Mouse (Mus musculus) hindbrain, embryonic 12.5 days (tissue): ENCODE data around the gene Rgs10. TPM values are rescaled to one million over a fixed set of nuclear protein-coding genes. Genes with fewer than 3 reads are reported as not detected.

Experiments
- ATAC-seq: fragments of 200-750 bp; cut with Nextera tagmentation; 2 replicates; pipeline ENCODE4 v1.8.0; 2017; ENCODE audit warnings: moderate TSS enrichment; ENCODE audit not compliant: low FRiP score
- H3K27ac ChIP-seq: fragments of 300-500 bp; sonication (generic); 2 replicates; pipeline ENCODE4 v1.5.1; 2016; ENCODE audit warnings: mild to moderate bottlenecking
- H3K27me3 ChIP-seq: fragments of 300-500 bp; sonication (generic); 2 replicates; pipeline ENCODE4 v1.6.1; 2016; ENCODE audit warnings: mild to moderate bottlenecking
- H3K36me3 ChIP-seq: fragments of 300-500 bp; sonication (generic); 2 replicates; pipeline ENCODE4 v1.6.1; 2016; ENCODE audit warnings: mild to moderate bottlenecking
- H3K4me1 ChIP-seq: fragments of 300-500 bp; sonication (generic); 2 replicates; pipeline ENCODE4 v1.6.1; 2016
- H3K4me2 ChIP-seq: fragments of 300-500 bp; sonication (generic); replicated peaks from 2 replicates; pipeline ENCODE4 v1.6.1; 2016; ENCODE audit warnings: mild to moderate bottlenecking
- H3K4me3 ChIP-seq: fragments of 300-500 bp; sonication (generic); 2 replicates; pipeline ENCODE4 v1.5.1; 2016; ENCODE audit warnings: mild to moderate bottlenecking
- H3K9ac ChIP-seq: fragments of 300-500 bp; sonication (generic); 2 replicates; pipeline ENCODE4 v1.6.1; 2016; ENCODE audit warnings: mild to moderate bottlenecking, moderate library complexity
- H3K9me3 ChIP-seq: fragments of 300-500 bp; sonication (generic); replicated peaks from 2 replicates; pipeline ENCODE4 v1.6.1; 2016; ENCODE audit warnings: mild to moderate bottlenecking
- WGBS: fragments of 180-500 bp; shearing (Covaris S2); methylation state at CpG from one replicate; pipeline ENCODE4 v1.1.7; 2016; 5-methylcytosine and 5-hydroxymethylcytosine counted together
- polyA plus RNA-seq: library from polyadenylated mRNA; unstranded; fragments of >200 nt; fragmentation: Nextera tagmentation; extraction: Ambion mirVana; gene quantifications from 2 replicates; pipeline ENCODE4 v1.2.1, GENCODE M21; 2016

The Rgs10 gene
- polyA plus RNA-seq, 1 experiment from 2014 or later, result 13.5 TPM

DNA sequence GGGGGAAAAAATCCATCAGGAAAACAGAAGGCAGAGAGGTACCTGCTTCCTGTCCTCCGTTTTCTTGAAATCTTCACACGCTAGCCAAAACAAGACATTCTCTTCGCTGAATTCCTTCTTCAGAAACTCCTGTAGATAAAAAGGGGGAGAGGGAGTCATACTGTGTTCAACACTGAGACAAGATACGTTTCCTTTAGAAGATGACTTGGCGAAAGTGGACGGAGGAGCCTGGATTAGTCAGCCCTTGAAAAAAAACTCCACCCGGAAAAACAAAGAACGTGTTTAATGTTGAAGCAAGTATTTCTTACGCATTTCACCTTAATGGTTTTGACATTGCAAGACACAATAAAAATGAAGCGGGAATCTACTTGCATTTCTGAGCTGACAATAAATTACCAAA is 15.4 kb downstream of the Rgs10 start:
- 89% methylated on average over 10 of the region's 10 CpGs for WGBS
- H3K4me3 ChIP-seq, result no peak overlapping the region
- no peaks in the 10 kb centered on the region for H3K27me3 ChIP-seq
- no peaks in the 10 kb centered on the region for H3K36me3 ChIP-seq
- no peak overlapping the region for H3K27ac ChIP-seq
- ATAC-seq, result no peak
- H3K9ac ChIP-seq, result no peak overlapping the region
- no peaks in the 10 kb centered on the region for H3K4me1 ChIP-seq
- H3K4me2 ChIP-seq, result no peak overlapping the region
- H3K9me3 ChIP-seq, result peaks cover 3% of the 10 kb centered on the region; the same call in 1 of the 2 replicates

DNA sequence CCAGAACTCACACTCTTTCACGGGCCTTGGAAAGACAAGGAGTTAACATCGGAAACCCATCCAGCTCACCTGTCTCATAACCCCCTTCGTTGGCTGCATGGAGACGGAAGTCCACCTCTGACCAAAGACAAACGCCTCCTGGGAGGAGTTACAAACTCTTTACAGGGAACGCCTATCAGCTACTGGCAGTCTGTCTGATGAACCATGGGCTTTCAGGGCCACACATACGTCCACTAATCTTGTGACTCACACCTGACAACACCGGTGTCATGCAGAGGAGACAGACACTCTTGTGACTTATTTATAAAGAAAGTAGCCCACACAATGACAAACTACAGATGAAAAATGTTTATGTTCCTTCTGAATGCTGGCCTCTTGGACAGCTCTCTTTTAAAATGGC is 16.0 kb downstream of the Rgs10 start:
- Histone ChIP-seq H3K4me1 (no peaks in the 10 kb centered on the region), H3K9me3 (0 out of 2 replicates have a peak, but pooled peaks cover 3% of the 10 kb centered on the region), H3K9ac (no peak overlapping the region), H3K4me3 (no peak overlapping the region), H3K27ac (no peak overlapping the region), H3K4me2 (no peak overlapping the region), H3K36me3 (no peaks in the 10 kb centered on the region), H3K27me3 (no peaks in the 10 kb centered on the region)
- no peak for ATAC-seq
- WGBS, result 86% methylated on average over 8 of the region's 8 CpGs

DNA sequence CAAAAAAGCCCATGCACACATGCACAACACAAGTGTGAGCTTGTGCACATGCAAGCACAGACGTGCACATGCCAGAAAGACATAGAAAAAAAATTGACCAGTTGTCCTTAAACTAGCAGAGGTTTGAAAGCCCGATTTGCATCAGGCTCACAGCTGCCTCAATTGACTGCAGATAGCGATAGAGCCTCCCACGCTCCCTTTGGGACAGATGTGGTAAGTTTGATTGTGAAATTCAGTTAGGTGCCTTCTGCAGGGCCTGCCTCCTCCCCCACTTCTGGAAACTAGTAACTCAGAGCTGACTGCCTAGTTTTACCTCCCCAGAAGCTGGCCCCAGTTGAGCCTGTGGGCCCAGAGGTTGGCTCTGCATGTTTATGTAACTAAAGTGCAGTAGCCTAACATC is 19.9 kb downstream of the Rgs10 start:
- no peak overlapping the region for H3K4me2 ChIP-seq
- 0 out of 2 replicates have a peak, but pooled peaks cover 3% of the 10 kb centered on the region for H3K9me3 ChIP-seq
- H3K4me1 ChIP-seq, result no peaks in the 10 kb centered on the region
- no peak overlapping the region for H3K27ac ChIP-seq
- no peaks in the 10 kb centered on the region for H3K27me3 ChIP-seq
- no peaks in the 10 kb centered on the region for H3K36me3 ChIP-seq
- 84% methylated on average over 4 of the region's 4 CpGs for WGBS
- no peak overlapping the region for H3K4me3 ChIP-seq
- no peak for ATAC-seq
- no peak overlapping the region for H3K9ac ChIP-seq

DNA sequence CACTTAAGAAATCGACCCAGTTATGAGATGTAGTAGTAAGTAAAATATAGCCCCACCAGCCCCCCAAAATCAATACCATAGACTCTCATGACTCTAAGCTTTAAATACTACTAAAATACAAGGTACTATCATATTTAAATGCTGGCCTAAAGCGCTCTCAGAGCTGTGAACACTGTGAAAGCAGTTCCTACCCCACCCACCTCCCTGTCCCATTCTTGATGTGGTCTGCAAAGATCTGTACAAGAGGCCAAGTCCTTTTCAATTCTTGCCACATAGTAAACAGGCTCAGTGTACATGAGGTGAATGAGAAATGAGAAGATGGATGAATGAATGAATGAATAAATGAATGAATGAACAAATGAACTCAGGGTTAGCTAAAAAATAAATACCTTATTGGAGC is 21.5 kb downstream of the Rgs10 start:
- Histone ChIP-seq H3K36me3 (no peaks in the 10 kb centered on the region), H3K4me3 (no peak overlapping the region), H3K4me2 (no peak overlapping the region), H3K27me3 (no peaks in the 10 kb centered on the region), H3K4me1 (peaks cover 3% of the 10 kb centered on the region), H3K27ac (no peak overlapping the region), H3K9ac (no peak overlapping the region), H3K9me3 (0 out of 2 replicates have a peak, but pooled peaks cover 3% of the 10 kb centered on the region)
- 74% methylated on average over 2 of the region's 2 CpGs for WGBS
- no peak for ATAC-seq

DNA sequence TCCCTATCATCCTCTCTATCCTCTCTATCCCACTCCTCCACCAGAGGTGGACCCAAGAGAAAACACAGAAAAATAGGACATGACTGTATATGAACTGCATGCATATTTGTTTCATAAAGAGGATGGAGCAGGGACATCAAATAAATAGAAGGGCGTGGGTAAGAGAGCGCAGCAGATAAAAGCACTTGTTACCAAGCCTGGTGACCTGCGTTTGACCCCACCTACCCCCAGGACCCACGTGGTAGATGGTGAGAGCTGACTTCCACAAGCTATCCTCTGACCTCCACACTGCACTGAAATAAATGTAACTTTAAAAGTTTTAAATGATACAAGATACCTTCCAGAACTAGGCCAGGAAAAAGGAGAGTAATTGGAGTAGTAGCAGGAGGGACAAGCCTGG is 24.8 kb downstream of the Rgs10 start:
- no peak overlapping the region for H3K9ac ChIP-seq
- no peak overlapping the region for H3K27ac ChIP-seq
- no peak overlapping the region for H3K4me3 ChIP-seq
- no peaks in the 10 kb centered on the region for H3K27me3 ChIP-seq
- no peak for ATAC-seq
- H3K4me1 ChIP-seq, result peaks cover 15% of the 10 kb centered on the region
- H3K36me3 ChIP-seq, result no peaks in the 10 kb centered on the region
- H3K9me3 ChIP-seq, result no peaks in the 10 kb centered on the region
- no peak overlapping the region for H3K4me2 ChIP-seq
- WGBS, result 61% methylated on average over 4 of the region's 4 CpGs

DNA sequence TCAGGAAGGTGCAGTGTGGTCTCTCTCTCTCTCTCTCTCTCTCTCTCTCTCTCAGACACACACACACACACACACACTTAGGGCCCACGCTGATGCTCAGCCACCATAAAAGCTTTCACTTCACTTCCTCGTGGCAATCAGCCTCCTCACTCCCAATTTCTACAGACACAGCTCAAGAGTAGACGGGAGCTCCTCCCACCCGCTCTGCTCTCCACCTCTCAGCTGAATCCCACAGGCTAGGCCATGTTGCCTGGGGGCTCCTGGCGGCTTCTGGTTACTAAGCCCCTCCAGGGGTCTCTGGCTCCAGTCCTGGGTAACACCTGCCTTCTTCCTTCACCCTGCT is 25.6 kb downstream of the Rgs10 start:
- WGBS, result 55% methylated on average over 5 of the region's 5 CpGs
- no peak overlapping the region for H3K4me3 ChIP-seq
- no peaks in the 10 kb centered on the region; the same call in 1 of the 2 replicates for H3K27me3 ChIP-seq
- no peak for ATAC-seq
- no peaks in the 10 kb centered on the region for H3K9me3 ChIP-seq
- H3K36me3 ChIP-seq, result no peaks in the 10 kb centered on the region
- no peak overlapping the region for H3K9ac ChIP-seq
- no peak overlapping the region for H3K4me2 ChIP-seq
- no peak overlapping the region for H3K27ac ChIP-seq
- peaks cover 15% of the 10 kb centered on the region for H3K4me1 ChIP-seq

DNA sequence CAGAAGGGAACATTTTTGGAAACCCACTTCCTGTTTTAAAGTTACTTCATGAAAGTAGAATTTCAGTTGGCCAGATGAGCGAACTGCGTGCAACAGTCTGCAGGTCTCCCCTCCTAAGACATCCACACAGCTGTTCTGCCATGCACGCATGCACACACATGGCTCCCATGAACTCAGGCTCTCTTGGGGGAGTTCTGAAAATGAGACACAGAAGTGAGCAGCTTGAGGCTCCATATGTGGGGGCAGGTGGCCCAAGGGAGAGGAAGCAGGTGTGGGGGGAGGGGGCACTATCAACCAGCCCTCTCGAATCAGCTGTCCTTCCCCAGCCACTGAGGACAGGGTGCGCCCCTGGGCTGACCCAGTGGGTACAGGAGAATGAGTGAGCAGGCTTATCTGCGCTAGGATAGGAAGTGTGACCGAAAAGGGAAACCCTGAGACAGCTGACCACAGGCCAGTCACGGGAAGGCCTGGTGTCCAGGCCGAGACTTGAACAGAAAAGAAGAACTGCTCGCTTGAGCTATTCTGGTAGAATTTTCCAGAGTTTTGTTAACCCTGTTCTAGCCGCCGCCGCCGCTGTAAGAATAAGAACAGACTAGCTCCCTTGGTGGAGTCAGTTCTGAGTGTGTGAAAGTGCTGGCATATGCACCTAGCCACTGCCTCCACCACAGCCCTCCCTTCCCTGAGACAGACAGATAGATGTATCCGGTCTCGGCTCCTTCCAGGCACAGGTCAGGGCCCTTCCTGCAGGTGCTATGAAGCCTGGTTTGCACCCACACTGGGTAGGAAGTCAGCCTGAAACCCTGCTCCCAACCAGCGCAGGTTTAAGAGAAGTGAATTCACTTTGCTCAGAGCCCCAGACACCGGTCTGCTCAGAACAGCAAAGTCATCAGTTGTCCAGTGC is 26.2 kb downstream of the Rgs10 start:
- 87% methylated on average over 18 of the region's 18 CpGs for WGBS
- H3K36me3 ChIP-seq, result no peaks in the 10 kb centered on the region
- no peaks in the 10 kb centered on the region for H3K9me3 ChIP-seq
- H3K4me2 ChIP-seq, result no peak overlapping the region
- no peak overlapping the region for H3K4me3 ChIP-seq
- no peak overlapping the region for H3K9ac ChIP-seq
- ATAC-seq, result no peak
- no peaks in the 10 kb centered on the region; the same call in 1 of the 2 replicates for H3K27me3 ChIP-seq
- H3K4me1 ChIP-seq, result peaks cover 15% of the 10 kb centered on the region
- H3K27ac ChIP-seq, result no peak overlapping the region

DNA sequence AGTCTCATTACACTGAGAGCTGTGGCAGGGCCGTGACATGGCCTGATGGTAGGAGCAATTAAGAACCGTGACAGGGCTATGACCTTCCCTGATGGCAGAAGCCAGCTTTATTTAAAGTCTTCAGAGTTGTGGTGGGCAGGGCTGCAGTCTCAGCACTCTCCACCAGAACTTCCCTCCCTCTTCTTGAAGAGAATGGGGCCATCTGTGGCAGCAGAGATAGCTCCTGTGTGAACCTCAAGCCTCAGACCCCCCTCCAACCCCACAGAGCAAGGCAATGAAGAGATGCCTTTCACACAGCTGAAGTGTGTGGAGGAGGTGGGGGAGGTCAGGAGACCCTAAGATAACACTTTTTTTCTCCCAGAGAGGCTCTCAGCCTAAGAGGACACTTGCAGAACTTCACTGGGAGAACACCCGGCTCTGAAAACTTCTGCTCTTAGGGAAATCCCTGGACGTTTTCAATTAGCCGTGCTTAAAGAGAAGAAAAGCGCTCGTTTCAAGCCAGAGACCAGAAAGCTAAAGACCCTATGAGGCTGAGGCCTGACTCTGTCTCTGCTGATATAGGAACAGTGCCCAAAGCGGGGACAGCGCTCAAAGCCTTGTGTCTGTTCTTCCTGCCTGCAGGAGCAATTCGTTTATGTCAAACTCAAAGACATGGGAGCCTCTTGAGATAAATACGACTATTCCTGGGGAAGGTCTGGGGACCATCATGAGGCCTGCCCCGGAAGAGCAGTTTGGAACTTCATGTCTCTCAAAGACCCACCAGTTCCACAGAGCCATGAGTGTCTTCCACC is 27.1 kb downstream of the Rgs10 start:
- peaks cover 15% of the 10 kb centered on the region for H3K4me1 ChIP-seq
- H3K9me3 ChIP-seq, result no peaks in the 10 kb centered on the region
- 47% methylated on average over 12 of the region's 12 CpGs for WGBS
- no peaks in the 10 kb centered on the region; the same call in 1 of the 2 replicates for H3K27me3 ChIP-seq
- no peak overlapping the region for H3K4me2 ChIP-seq
- no peak overlapping the region for H3K9ac ChIP-seq
- no peaks in the 10 kb centered on the region for H3K36me3 ChIP-seq
- no peak for ATAC-seq
- H3K4me3 ChIP-seq, result no peak overlapping the region
- no peak overlapping the region for H3K27ac ChIP-seq

DNA sequence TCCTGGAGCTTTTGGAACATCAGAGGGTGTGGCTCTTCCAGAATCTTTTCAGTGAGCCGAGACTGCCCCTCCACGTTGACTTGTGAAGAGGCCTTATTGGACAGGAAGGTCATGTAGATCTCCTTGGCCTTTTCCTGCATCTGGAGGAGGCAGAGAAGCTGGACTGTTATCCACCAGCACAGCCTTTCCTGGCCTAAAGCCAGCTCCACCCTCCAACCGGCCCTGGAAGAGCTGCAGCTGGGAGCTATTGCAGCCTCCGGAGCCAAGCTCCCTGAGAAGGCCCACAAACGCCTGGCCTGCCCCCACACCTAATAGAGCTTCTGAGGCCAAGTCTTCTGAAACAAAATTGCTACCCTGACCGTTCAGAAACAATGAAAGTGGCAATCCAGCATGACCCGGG is 29.6 kb downstream of the Rgs10 start:
- H3K4me2 ChIP-seq, result no peak overlapping the region
- no peaks in the 10 kb centered on the region; the same call in 1 of the 2 replicates for H3K27me3 ChIP-seq
- WGBS, result 41% methylated on average over 7 of the region's 7 CpGs
- H3K4me1 ChIP-seq, result peaks cover 15% of the 10 kb centered on the region
- H3K9ac ChIP-seq, result no peak overlapping the region
- no peak for ATAC-seq
- H3K4me3 ChIP-seq, result no peak overlapping the region
- H3K36me3 ChIP-seq, result no peaks in the 10 kb centered on the region
- no peak overlapping the region for H3K27ac ChIP-seq
- H3K9me3 ChIP-seq, result no peaks in the 10 kb centered on the region

DNA sequence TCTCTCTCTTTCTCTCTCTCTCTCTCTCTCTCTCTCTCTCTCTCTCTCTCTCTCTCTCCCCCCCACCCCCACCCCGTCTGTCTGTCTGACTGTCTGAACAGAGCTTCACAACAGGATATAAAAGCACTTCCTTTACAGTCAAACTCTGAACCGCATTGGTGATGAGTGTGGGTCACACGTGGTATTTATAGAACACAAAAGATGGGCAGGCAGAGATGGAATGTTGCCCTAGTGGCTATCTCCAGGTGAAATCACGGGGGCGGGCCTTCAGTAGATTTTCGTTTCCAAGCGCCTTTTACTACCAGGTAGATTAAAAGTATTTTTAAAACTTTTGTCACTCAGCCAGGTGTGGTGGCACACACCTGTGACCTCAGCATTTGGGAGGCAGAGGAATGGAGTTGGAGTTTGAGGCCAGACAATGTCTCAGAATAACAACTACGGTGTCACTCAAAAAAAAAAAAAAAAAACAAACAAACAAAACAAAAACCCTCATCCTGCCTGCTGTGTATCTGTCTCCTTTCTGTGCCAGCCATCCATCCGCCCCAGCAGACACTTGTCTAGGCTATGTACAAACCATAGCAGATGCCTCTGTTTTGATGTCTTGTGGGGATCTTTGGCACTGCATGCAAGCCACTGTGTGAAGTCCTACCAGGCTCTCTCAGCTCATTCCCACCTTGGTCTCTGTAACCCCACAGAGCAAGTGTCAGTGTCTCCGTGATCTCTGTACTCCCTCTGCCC is 34.7 kb downstream of the Rgs10 start:
- H3K4me2 ChIP-seq, result no peak overlapping the region
- H3K27me3 ChIP-seq, result no peaks in the 10 kb centered on the region; the same call in 1 of the 2 replicates
- no peaks in the 10 kb centered on the region for H3K36me3 ChIP-seq
- H3K4me1 ChIP-seq, result 0 out of 2 replicates have a peak, but pooled peaks cover under 1% of the 10 kb centered on the region
- ATAC-seq, result no peak
- H3K4me3 ChIP-seq, result no peak overlapping the region
- WGBS, result 74% methylated on average over 10 of the region's 10 CpGs
- no peaks in the 10 kb centered on the region for H3K9me3 ChIP-seq
- no peak overlapping the region for H3K9ac ChIP-seq
- H3K27ac ChIP-seq, result no peak overlapping the region

DNA sequence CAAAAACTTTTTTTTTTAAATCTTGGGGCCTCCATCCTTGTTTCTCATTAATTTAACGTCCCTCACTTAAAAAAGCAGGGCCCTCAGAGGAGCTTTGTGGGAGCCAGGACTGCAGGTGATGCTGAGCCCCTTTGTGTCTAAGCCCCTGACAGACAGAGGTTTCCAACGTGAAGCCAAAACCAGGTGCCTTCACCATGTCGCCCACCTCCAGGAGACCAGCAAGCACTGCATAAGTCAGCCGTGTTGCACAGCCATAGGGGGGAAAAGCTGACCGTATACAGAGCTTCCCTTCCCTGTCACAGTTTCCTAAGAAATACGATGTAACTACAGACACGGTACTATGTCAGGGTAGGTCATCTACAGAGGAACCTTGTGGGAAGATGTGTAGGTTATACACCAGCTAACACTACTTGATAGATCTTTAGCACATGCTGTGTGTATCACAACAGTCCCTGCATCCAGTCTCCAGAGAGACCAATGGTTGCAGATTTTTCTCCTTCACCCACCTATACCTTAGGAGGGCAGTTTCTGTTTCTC is 35.3 kb downstream of the Rgs10 start:
- Histone ChIP-seq H3K4me3 (no peak overlapping the region), H3K36me3 (no peaks in the 10 kb centered on the region), H3K27ac (no peak overlapping the region), H3K4me2 (no peak overlapping the region), H3K9me3 (no peaks in the 10 kb centered on the region), H3K27me3 (no peaks in the 10 kb centered on the region), H3K9ac (no peak overlapping the region), H3K4me1 (no peaks in the 10 kb centered on the region)
- WGBS, result 86% methylated on average over 7 of the region's 7 CpGs
- no peak for ATAC-seq

DNA sequence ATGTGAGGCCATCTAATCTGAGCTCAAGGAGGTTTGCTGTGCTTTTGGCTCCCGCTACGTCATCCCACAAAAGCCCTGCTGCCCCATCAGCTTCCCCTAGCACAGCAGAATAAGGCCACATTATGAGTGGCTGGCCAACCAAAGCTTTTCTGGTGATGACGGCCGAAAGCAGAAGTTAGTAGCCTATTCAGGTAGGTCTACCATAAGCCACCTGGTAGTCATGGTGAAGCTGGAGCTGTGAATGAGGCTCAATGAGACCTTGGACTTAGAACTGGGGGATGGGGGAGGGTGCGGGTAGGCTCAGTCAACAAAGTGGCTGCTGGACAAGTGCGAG is 36.1 kb downstream of the Rgs10 start:
- H3K9me3 ChIP-seq, result no peaks in the 10 kb centered on the region
- H3K4me1 ChIP-seq, result no peaks in the 10 kb centered on the region
- H3K36me3 ChIP-seq, result no peaks in the 10 kb centered on the region
- H3K27ac ChIP-seq, result no peak overlapping the region
- no peak overlapping the region for H3K9ac ChIP-seq
- no peak overlapping the region for H3K4me2 ChIP-seq
- ATAC-seq, result no peak
- no peak overlapping the region for H3K4me3 ChIP-seq
- no peaks in the 10 kb centered on the region for H3K27me3 ChIP-seq
- 90% methylated on average over 6 of the region's 6 CpGs for WGBS
